Mouse (Mus musculus) midbrain, postnatal 0 days (tissue): ENCODE results near the gene Gpr176. TPM values are rescaled to one million over a fixed set of nuclear protein-coding genes. Genes with fewer than 3 reads are reported as not detected.

Experiments
- ATAC-seq: fragments of 200-750 bp; cut with Nextera tagmentation; 2 replicates; pipeline ENCODE4 v1.8.0; 2017; ENCODE audit warnings: moderate number of reproducible peaks, mild to moderate bottlenecking, moderate TSS enrichment, moderate library complexity; ENCODE audit not compliant: low FRiP score
- DNase-seq: peaks from one replicate; pipeline ENCODE4 v3.0.0-alpha.2; 2015; ENCODE audit warnings: low spot score
- H3K27ac ChIP-seq: fragments of 300-500 bp; sonication (generic); 2 replicates; pipeline ENCODE4 v1.5.1; 2014; ENCODE audit warnings: low read depth, mild to moderate bottlenecking, low read length, mixed read lengths
- H3K27me3 ChIP-seq: fragments of 300-500 bp; sonication (generic); 2 replicates; pipeline ENCODE4 v1.6.1; 2014; ENCODE audit warnings: low read length, control low read depth, mixed read lengths; ENCODE audit not compliant: insufficient read depth
- H3K36me3 ChIP-seq: fragments of 300-500 bp; sonication (generic); 2 replicates; pipeline ENCODE4 v1.6.1; 2014; ENCODE audit warnings: low read length, control low read depth, mixed read lengths; ENCODE audit not compliant: insufficient read depth
- H3K4me1 ChIP-seq: fragments of 300-500 bp; sonication (generic); 2 replicates; pipeline ENCODE4 v1.6.1; 2014; ENCODE audit warnings: mild to moderate bottlenecking, control low read depth, antibody characterized with exemption, low read length, mixed read lengths; ENCODE audit not compliant: insufficient read depth
- H3K4me2 ChIP-seq: fragments of 300-500 bp; sonication (generic); 2 replicates; pipeline ENCODE4 v1.6.1; 2014; ENCODE audit warnings: low read depth, mild to moderate bottlenecking, low read length, mixed read lengths; ENCODE audit not compliant: poor library complexity, severe bottlenecking
- H3K4me3 ChIP-seq: fragments of 300-500 bp; sonication (generic); 2 replicates; pipeline ENCODE4 v1.5.1; 2014; ENCODE audit warnings: low read depth, mild to moderate bottlenecking, low read length, moderate library complexity
- H3K9ac ChIP-seq: fragments of 300-500 bp; sonication (generic); replicated peaks from 2 replicates; pipeline ENCODE4 v1.6.1; 2014; ENCODE audit warnings: mild to moderate bottlenecking, low read length, moderate library complexity, mixed read lengths; ENCODE audit not compliant: poor library complexity, severe bottlenecking
- H3K9me3 ChIP-seq: fragments of 300-500 bp; sonication (generic); 2 replicates; pipeline ENCODE4 v1.6.1; 2016; ENCODE audit warnings: low read length, control low read depth
- CTCF ChIP-seq: IDR thresholded peaks from 2 replicates; pipeline ENCODE4 v1.5.1; 2016; ENCODE audit warnings: antibody characterized with exemption, mild to moderate bottlenecking
- WGBS: fragments of 180-500 bp; shearing (Covaris S2); extraction: QIAGEN DNeasy Blood & Tissue Kit; methylation state at CpG from one replicate; pipeline ENCODE4 v1.1.7; 2014; 5-methylcytosine and 5-hydroxymethylcytosine counted together
- polyA plus RNA-seq: library from polyadenylated mRNA; unstranded; fragments of >200 nt; fragmentation: Nextera tagmentation; extraction: Ambion mirVana; gene quantifications from 2 replicates; pipeline ENCODE4 v1.2.1, GENCODE M21; 2015
- total RNA-seq: library from RNA; depleted of rRNA; stranded (reverse); fragments of >200 nt; gene quantifications from 2 replicates; pipeline ENCODE4 v1.2.3, GENCODE M21; 2014

Gene Gpr176
- total and polyA plus RNA-seq, 2 experiments from 2014 or later: 9.0 to 15.1 TPM

DNA sequence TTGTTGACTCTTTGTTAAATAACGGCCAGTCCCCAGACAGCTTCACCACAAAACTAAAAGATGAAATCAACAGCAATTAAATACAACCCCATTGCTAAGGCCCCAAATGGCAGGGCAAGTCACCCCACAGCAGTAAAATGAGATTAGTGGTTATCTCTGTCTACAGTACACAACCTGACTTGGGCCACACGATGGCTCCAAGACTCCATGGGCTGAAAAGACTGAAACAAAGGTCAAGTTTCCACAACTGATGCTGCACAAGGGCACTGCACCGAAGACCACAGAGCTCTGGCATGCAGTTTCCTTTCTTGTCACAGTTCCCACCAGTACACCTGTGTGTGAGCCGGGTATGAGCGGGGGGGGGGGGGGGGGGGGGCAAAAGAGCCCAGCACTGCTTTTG is 50.6 kb downstream of the Gpr176 start:
- Histone ChIP-seq H3K4me3 (no peak overlapping the region), H3K27ac (no peak overlapping the region), H3K36me3 (no peaks in the 10 kb centered on the region), H3K27me3 (no peaks in the 10 kb centered on the region), H3K4me1 (no peaks in the 10 kb centered on the region), H3K4me2 (no peak overlapping the region), H3K9ac (no peak overlapping the region), H3K9me3 (no peaks in the 10 kb centered on the region)
- peak; percentile 33 for TF ChIP-seq CTCF
- ATAC-seq (no peak), DNase-seq (no peak)
- 51% methylated on average over 4 of the region's 5 CpGs for WGBS

DNA sequence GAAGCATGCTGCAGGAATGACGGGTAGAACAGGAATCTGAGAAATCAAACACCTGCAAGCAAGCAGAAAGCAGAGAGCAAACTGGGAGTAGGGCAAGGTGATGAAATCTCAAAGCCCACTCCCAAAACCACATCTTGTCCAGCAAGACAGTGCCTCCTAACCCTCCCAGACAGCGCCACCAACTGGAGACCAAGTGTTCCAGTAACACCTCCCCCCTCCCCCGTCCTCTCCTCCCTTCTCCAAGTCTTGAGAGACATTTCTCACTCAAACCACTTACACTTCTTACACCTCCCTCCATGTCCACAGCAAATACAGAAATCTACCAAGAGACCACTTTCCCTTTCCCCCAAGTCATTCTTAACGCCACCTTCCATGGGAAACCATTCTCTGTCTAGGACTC is 51.4 kb downstream of the Gpr176 start:
- Histone ChIP-seq H3K36me3 (no peaks in the 10 kb centered on the region), H3K4me1 (no peaks in the 10 kb centered on the region), H3K4me2 (no peak overlapping the region), H3K9me3 (no peaks in the 10 kb centered on the region), H3K9ac (no peak overlapping the region), H3K27ac (no peak overlapping the region), H3K27me3 (no peaks in the 10 kb centered on the region), H3K4me3 (no peak overlapping the region)
- 88% methylated on average over 4 of the region's 4 CpGs for WGBS
- TF ChIP-seq CTCF: 0 out of 2 replicates have a peak, but pooled peaks have one; percentile 14
- no peak for DNase-seq
- no peak for ATAC-seq

DNA sequence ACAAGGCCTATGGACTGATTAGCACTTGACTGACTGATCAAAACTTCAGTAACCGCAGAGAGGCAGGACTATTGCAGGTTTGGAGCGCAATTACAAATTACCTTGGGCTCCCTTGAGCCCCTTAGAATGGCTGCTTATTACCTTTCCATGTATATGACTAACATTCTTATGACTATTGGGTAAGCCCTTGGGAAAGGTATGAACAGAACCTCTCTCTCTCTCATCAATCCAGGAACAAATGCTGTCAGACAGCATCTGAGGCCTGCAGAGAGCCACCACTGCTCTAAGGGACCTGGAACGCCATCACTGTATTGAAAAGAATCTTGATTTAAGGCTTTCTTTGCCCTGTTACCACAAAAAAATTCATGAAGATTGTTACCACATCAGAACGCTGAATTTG is 52.1 kb downstream of the Gpr176 start:
- no peak for TF ChIP-seq CTCF
- WGBS: 75% methylated on average over 4 of the region's 4 CpGs
- Histone ChIP-seq H3K4me2 (no peak overlapping the region), H3K36me3 (no peaks in the 10 kb centered on the region), H3K9ac (no peak overlapping the region), H3K4me1 (no peaks in the 10 kb centered on the region), H3K27me3 (no peaks in the 10 kb centered on the region), H3K4me3 (no peak overlapping the region), H3K27ac (no peak overlapping the region), H3K9me3 (no peaks in the 10 kb centered on the region)
- DNase-seq (no peak), ATAC-seq (no peak)

DNA sequence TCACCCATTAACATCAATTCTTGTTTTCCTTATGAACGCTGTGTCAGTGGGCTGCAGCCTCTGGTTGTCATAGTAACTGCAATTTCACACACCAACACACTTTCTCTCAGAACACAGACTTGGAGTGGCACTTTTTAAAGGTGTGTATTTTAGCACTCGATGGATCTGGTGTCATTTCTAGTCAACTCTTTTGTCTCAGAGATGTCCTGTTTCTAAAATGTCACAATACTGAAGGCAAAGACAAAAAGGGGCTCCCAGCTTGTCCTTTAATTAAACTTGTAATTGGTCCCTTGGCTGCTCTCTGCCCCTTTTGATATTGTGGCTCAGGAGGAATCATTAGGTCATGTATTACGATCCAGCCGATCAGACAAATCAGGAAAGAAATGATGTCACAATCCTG is 52.7 kb downstream of the Gpr176 start:
- peak; percentile 47; the same call in 1 of the 2 replicates for ATAC-seq
- no peaks in the 10 kb centered on the region for H3K27me3 ChIP-seq
- H3K4me2 ChIP-seq: no peak overlapping the region
- H3K27ac ChIP-seq: no peak overlapping the region
- H3K9me3 ChIP-seq: no peaks in the 10 kb centered on the region
- no peak overlapping the region for H3K4me3 ChIP-seq
- TF ChIP-seq CTCF: no peak
- H3K9ac ChIP-seq: no peak overlapping the region
- peak; percentile 37 for DNase-seq
- H3K4me1 ChIP-seq: no peaks in the 10 kb centered on the region
- 35% methylated on average over 4 of the region's 4 CpGs for WGBS
- H3K36me3 ChIP-seq: no peaks in the 10 kb centered on the region

DNA sequence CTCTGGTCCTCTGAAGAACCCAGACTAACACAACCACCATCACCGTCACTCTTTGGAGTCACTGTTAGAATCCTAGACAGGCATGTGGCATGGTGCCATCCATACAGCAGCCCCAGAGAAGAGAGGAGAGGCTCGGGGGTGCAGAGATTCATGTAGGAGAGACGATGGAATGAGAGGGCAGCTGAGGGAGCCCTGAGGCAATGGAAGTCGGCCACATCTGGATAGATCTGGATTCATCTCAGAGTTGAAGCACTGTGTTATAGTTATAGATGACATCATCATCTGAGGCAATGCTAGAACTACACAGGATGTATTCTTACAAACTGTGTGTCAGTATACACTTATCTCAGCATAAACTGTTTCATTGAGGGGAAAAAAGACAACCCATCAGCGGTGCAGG is 54.0 kb downstream of the Gpr176 start:
- H3K36me3 ChIP-seq: no peaks in the 10 kb centered on the region
- no peak overlapping the region for H3K4me2 ChIP-seq
- no peak overlapping the region for H3K4me3 ChIP-seq
- H3K9ac ChIP-seq: no peak overlapping the region
- ATAC-seq (0 out of 2 replicates have a peak, but pooled peaks have one; percentile 42), DNase-seq (no peak)
- no peaks in the 10 kb centered on the region for H3K9me3 ChIP-seq
- 79% methylated on average over 5 of the region's 5 CpGs for WGBS
- no peaks in the 10 kb centered on the region for H3K27me3 ChIP-seq
- H3K27ac ChIP-seq: no peak overlapping the region
- no peaks in the 10 kb centered on the region for H3K4me1 ChIP-seq
- no peak for TF ChIP-seq CTCF

DNA sequence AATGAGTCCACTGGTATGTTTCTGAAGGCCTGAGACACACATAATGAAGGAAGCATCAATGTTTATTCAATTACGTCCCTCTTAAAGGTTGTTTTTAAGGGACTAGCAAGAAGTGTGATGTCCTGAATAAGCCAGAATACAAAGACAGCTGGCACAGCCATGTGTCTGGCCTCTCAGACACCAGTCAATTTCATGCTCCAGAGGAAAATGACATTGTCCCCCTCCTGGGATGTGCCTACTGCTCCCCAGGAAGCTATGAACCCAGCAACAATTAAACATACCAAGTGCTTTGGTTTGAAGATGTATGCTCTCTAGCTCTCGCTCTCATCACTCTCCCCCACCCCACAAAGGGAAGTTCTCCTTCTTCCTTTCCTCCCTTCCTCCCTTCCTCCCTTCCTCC is 56.3 kb downstream of the Gpr176 start:
- no peak for DNase-seq
- Histone ChIP-seq H3K4me1 (no peaks in the 10 kb centered on the region), H3K4me2 (no peak overlapping the region), H3K9me3 (no peaks in the 10 kb centered on the region), H3K9ac (no peak overlapping the region), H3K27me3 (no peaks in the 10 kb centered on the region), H3K4me3 (no peak overlapping the region), H3K36me3 (no peaks in the 10 kb centered on the region), H3K27ac (no peak overlapping the region)
- ATAC-seq: no peak
- TF ChIP-seq CTCF: no peak
- WGBS: 66% methylated on average over 2 of the region's 2 CpGs
